Mouse (Mus musculus): ENCODE measurements around the gene Prkag1. TPM values are rescaled to one million over a fixed set of nuclear protein-coding genes. Genes with fewer than 3 reads are reported as not detected.
A peak's percentile ranks its signal among the peaks of the same experiment; 100 is the strongest.

Gene Prkag1
- polyA plus RNA-seq, 1 experiment from 2014 or later: 59.0 TPM

DNA sequence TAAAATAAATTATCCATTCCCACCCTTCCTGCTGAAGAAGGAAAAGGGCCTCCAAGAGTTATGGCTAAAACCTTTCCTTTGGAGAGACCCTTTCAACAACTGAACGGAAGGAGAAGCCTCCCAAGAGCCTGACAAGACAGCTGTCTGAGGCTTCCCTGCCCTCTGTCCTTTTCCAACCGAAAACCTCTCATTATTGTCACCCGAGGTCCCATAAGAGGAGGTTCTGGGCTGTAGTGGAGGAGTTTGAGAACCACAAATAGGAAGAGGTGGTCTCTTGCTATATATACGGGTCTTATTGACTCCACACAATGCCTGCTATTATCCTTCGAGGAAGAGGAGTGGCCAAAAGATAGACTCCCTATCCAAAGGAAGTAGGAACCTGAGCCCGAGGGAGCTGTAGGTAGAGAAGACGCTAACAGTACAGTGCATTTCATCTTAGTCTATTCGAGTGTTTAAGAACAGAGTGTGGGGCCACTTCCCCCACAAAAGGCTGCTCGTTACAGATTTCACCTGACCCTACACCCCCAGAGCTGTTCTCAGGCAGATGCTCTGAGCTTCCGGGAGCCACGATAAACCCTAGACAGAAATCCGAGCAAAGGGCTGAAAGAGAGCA, 59.4 kb downstream of the Prkag1 start:
- peak overlapping the region; percentile 41 for H3K4me2 ChIP-seq (replicated peaks)
- DNase-seq (ENCODE audit: low spot score): no peak
- 6% methylated on average over 12 of the region's 12 CpGs for WGBS
- H3K9ac ChIP-seq: peak overlapping the region; percentile 1; the same call in 1 of the 2 replicates
- H3K4me3 ChIP-seq (replicated peaks; ENCODE audit: low read length): no peak overlapping the region; the same call in 1 of the 2 replicates
- H3K4me1 ChIP-seq (replicated peaks; ENCODE audit: control insufficient read depth, insufficient read depth, low read length): peaks cover 15% of the 10 kb centered on the region; the same call in 1 of the 2 replicates
- ATAC-seq (ENCODE audit: low FRiP score): no peak
- no peaks in the 10 kb centered on the region for H3K36me3 ChIP-seq (replicated peaks; ENCODE audit: control insufficient read depth, insufficient read depth)
- H3K27me3 ChIP-seq (ENCODE audit: control insufficient read depth, insufficient read depth, low read length): peaks cover 92% of the 10 kb centered on the region
- H3K27ac ChIP-seq: no peak overlapping the region
- no peaks in the 10 kb centered on the region for H3K9me3 ChIP-seq (ENCODE audit: control insufficient read depth, low read length)

GRCm38 (mm10) chr15:98768259-98768658, 63.1 kb downstream of the Prkag1 start:
- Histone ChIP-seq H3K27ac (no peak overlapping the region), H3K9ac (no peak overlapping the region), H3K4me1 (replicated peaks; ENCODE audit: control insufficient read depth, insufficient read depth, low read length) (peaks cover 13% of the 10 kb centered on the region), H3K4me2 (replicated peaks) (no peak overlapping the region), H3K4me3 (replicated peaks; ENCODE audit: low read length) (no peak overlapping the region), H3K36me3 (replicated peaks; ENCODE audit: control insufficient read depth, insufficient read depth) (no peaks in the 10 kb centered on the region), H3K9me3 (ENCODE audit: control insufficient read depth, low read length) (no peaks in the 10 kb centered on the region), H3K27me3 (ENCODE audit: control insufficient read depth, insufficient read depth, low read length) (peaks cover 69% of the 10 kb centered on the region)
- DNase-seq (ENCODE audit: low spot score): no peak
- no peak for ATAC-seq (ENCODE audit: low FRiP score)
- 16% methylated on average over 5 of the region's 5 CpGs for WGBS

GRCm38 (mm10) chr15:98765929-98766328, 65.4 kb downstream of the Prkag1 start:
- ATAC-seq (ENCODE audit: low FRiP score) (no peak), DNase-seq (ENCODE audit: low spot score) (no peak)
- Histone ChIP-seq H3K36me3 (replicated peaks; ENCODE audit: control insufficient read depth, insufficient read depth) (0 out of 2 replicates have a peak, but pooled peaks cover 4% of the 10 kb centered on the region), H3K9me3 (ENCODE audit: control insufficient read depth, low read length) (no peaks in the 10 kb centered on the region), H3K27me3 (ENCODE audit: control insufficient read depth, insufficient read depth, low read length) (peaks cover 46% of the 10 kb centered on the region), H3K4me1 (replicated peaks; ENCODE audit: control insufficient read depth, insufficient read depth, low read length) (peaks cover 20% of the 10 kb centered on the region), H3K4me3 (replicated peaks; ENCODE audit: low read length) (no peak overlapping the region), H3K9ac (no peak overlapping the region), H3K4me2 (replicated peaks) (no peak overlapping the region), H3K27ac (no peak overlapping the region)
- 65% methylated on average over 4 of the region's 4 CpGs for WGBS

Other genes starting within 250 kb of the Prkag1 start
- gene Adcy6, start 221.4 kb downstream of the Prkag1 start, polyA plus RNA-seq (2014; fragmentation: Nextera tagmentation; extraction: Ambion mirVana): 8.4 and 11.0 TPM in 2 replicates
- gene Cacnb3, start 200.7 kb downstream of the Prkag1 start, polyA plus RNA-seq (2014; fragmentation: Nextera tagmentation; extraction: Ambion mirVana): 98.3 and 101 TPM in 2 replicates
- gene Ddx23, start 168.6 kb downstream of the Prkag1 start, polyA plus RNA-seq (2014; fragmentation: Nextera tagmentation; extraction: Ambion mirVana): 22.5 and 24.2 TPM in 2 replicates
- 6.0 and 6.1 TPM in 2 replicates for gene Rnd1, start 154.1 kb downstream of the Prkag1 start, polyA plus RNA-seq (2014; fragmentation: Nextera tagmentation; extraction: Ambion mirVana)
- 5.6 and 6.6 TPM in 2 replicates for gene Ccdc65, start 123.3 kb downstream of the Prkag1 start, polyA plus RNA-seq (2014; fragmentation: Nextera tagmentation; extraction: Ambion mirVana)
- gene Fkbp11, start 103.3 kb downstream of the Prkag1 start, polyA plus RNA-seq (2014; fragmentation: Nextera tagmentation; extraction: Ambion mirVana): 6.4 and 7.2 TPM in 2 replicates
- 77.2 and 84.7 TPM in 2 replicates for gene Arf3, start 68.3 kb downstream of the Prkag1 start, polyA plus RNA-seq (2014; fragmentation: Nextera tagmentation; extraction: Ambion mirVana)
- not detected in 2 replicates for gene Wnt10b, start 53.4 kb downstream of the Prkag1 start, polyA plus RNA-seq (2014; fragmentation: Nextera tagmentation; extraction: Ambion mirVana)
- 1.9 and 2.1 TPM in 2 replicates for gene Wnt1, start 41.7 kb downstream of the Prkag1 start, polyA plus RNA-seq (2014; fragmentation: Nextera tagmentation; extraction: Ambion mirVana)
- 0.59 and 0.64 TPM in 2 replicates for gene Ddn, start 22.0 kb downstream of the Prkag1 start, polyA plus RNA-seq (2014; fragmentation: Nextera tagmentation; extraction: Ambion mirVana)
- 12.9 and 14.9 TPM in 2 replicates for gene Kmt2d, start 39.7 kb upstream of the Prkag1 start, polyA plus RNA-seq (2014; fragmentation: Nextera tagmentation; extraction: Ambion mirVana)
- 19.4 and 19.8 TPM in 2 replicates for gene Rhebl1, start 63.0 kb upstream of the Prkag1 start, polyA plus RNA-seq (2014; fragmentation: Nextera tagmentation; extraction: Ambion mirVana)
- 1.1 and 1.4 TPM in 2 replicates for gene Dhh, start 67.0 kb upstream of the Prkag1 start, polyA plus RNA-seq (2014; fragmentation: Nextera tagmentation; extraction: Ambion mirVana)
- gene Lmbr1l, start 86.7 kb upstream of the Prkag1 start, polyA plus RNA-seq (2014; fragmentation: Nextera tagmentation; extraction: Ambion mirVana): 6.4 and 8.1 TPM in 2 replicates
- gene Tuba1b, start 103.0 kb upstream of the Prkag1 start, polyA plus RNA-seq (2014; fragmentation: Nextera tagmentation; extraction: Ambion mirVana): 1,223 and 1,455 TPM in 2 replicates
- gene Gm49450, start 122.0 kb upstream of the Prkag1 start, polyA plus RNA-seq (2014; fragmentation: Nextera tagmentation; extraction: Ambion mirVana): not detected in 2 replicates
- 14,408 and 15,410 TPM in 2 replicates for gene Tuba1a, start 122.2 kb upstream of the Prkag1 start, polyA plus RNA-seq (2014; fragmentation: Nextera tagmentation; extraction: Ambion mirVana)
- gene Tuba1c, start 198.4 kb upstream of the Prkag1 start, polyA plus RNA-seq (2014; fragmentation: Nextera tagmentation; extraction: Ambion mirVana): 21.7 and 24.2 TPM in 2 replicates
- 77.9 and 79.5 TPM in 2 replicates for gene Prph, start 223.7 kb upstream of the Prkag1 start, polyA plus RNA-seq (2014; fragmentation: Nextera tagmentation; extraction: Ambion mirVana)
- 3.7 and 4.0 TPM in 2 replicates for gene Troap, start 243.1 kb upstream of the Prkag1 start, polyA plus RNA-seq (2014; fragmentation: Nextera tagmentation; extraction: Ambion mirVana)